Mouse (Mus musculus): ENCODE results near the gene Olfr1029. TPM values are rescaled to one million over a fixed set of nuclear protein-coding genes. Genes with fewer than 3 reads are reported as not detected.
"Not testable (repeated sequence)": the region's sequence is repeated elsewhere in the genome, so short reads cannot be mapped to it uniquely, and the experiment has no call there.

The Olfr1029 gene
- not detected in 2 replicates for polyA plus RNA-seq (2014; fragmentation: Nextera tagmentation; extraction: Ambion mirVana)

- no peak within 1 kb of the TSS for H3K9ac ChIP-seq (ENCODE audit: low read length)
- no peak for ATAC-seq (ENCODE audit: insufficient number of reproducible peaks, low FRiP score, low TSS enrichment, low read depth)
- no peaks in the 10 kb centered on the region for H3K9me3 ChIP-seq (ENCODE audit: control insufficient read depth, low read length)
- H3K4me2 ChIP-seq (ENCODE audit: low read depth, severe bottlenecking), result no peak within 1 kb of the TSS
- H3K4me3 ChIP-seq (ENCODE audit: low read depth, low read length), result no peak within 1 kb of the TSS
- H3K27me3 ChIP-seq (ENCODE audit: control insufficient read depth, insufficient read depth, low read length), result no peaks in the 10 kb centered on the region
- no peak for DNase-seq (ENCODE audit: low spot score)
- 89% methylated on average over 2 of the region's 2 CpGs for WGBS
- H3K36me3 ChIP-seq (ENCODE audit: control insufficient read depth, insufficient read depth, low read length), result no peaks in the 10 kb centered on the region
- no peaks in the 10 kb centered on the region for H3K4me1 ChIP-seq (ENCODE audit: control insufficient read depth, insufficient read depth, low read length)
- H3K27ac ChIP-seq (replicated peaks; ENCODE audit: low read depth, low read length), result no peak within 1 kb of the TSS
These were observed at the start of gene Olfr1029 for GRCm38 (mm10) chr2:85973595-85973994. Gene Olfr1029, plus strand, starts transcription at chr2:85973895.

- H3K27ac ChIP-seq (replicated peaks; ENCODE audit: low read depth, low read length), result no peak within 1 kb of the TSS
- H3K4me3 ChIP-seq (ENCODE audit: low read depth, low read length), result no peak within 1 kb of the TSS
- no peak within 1 kb of the TSS for H3K4me2 ChIP-seq (ENCODE audit: low read depth, severe bottlenecking)
- 80% methylated on average over 1 of the region's 1 CpGs for WGBS
- no peaks in the 10 kb centered on the region for H3K9me3 ChIP-seq (ENCODE audit: control insufficient read depth, low read length)
- ATAC-seq (ENCODE audit: insufficient number of reproducible peaks, low FRiP score, low TSS enrichment, low read depth) (no peak), DNase-seq (ENCODE audit: low spot score) (no peak)
- H3K4me1 ChIP-seq (ENCODE audit: control insufficient read depth, insufficient read depth, low read length), result no peaks in the 10 kb centered on the region
- H3K9ac ChIP-seq (ENCODE audit: low read length), result no peak within 1 kb of the TSS
- H3K27me3 ChIP-seq (ENCODE audit: control insufficient read depth, insufficient read depth, low read length), result no peaks in the 10 kb centered on the region
- H3K36me3 ChIP-seq (ENCODE audit: control insufficient read depth, insufficient read depth, low read length), result no peaks in the 10 kb centered on the region
These were observed 23.6 kb upstream of the Olfr1029 start, which contains the start of gene Olfr1028 for GRCm38 (mm10) chr2:85950137-85950536. Gene Olfr1028, plus strand, starts transcription at chr2:85950437.

DNA sequence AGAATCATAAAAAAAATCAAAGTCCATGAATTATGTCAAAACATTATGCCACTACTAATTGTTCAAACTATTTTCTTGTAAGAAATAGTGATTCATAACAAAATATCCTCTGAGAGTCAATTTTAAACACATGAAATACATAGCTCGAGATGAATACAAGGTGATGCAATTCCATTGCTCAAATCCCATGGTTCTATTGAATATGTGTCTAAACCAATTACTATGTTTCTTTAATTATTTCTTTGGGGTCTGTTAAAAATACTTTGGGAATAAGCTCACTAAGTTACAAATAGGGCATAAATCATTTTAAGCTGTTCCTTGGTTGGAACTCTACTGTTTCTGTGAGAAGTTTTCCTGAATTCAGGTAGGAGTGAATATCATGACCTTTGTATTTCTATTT, 5.3 kb downstream of the Olfr1029 start, which contains the start of gene Olfr1030:
Gene Olfr1030, plus strand, starts transcription at position 301 of the 400 bp plus-strand sequence.
- Histone ChIP-seq H3K27me3 (ENCODE audit: control insufficient read depth, insufficient read depth, low read length) (no peaks in the 10 kb centered on the region), H3K4me3 (ENCODE audit: low read depth, low read length) (no peak within 1 kb of the TSS), H3K4me2 (ENCODE audit: low read depth, severe bottlenecking) (no peak within 1 kb of the TSS), H3K36me3 (ENCODE audit: control insufficient read depth, insufficient read depth, low read length) (no peaks in the 10 kb centered on the region), H3K9ac (ENCODE audit: low read length) (no peak within 1 kb of the TSS), H3K4me1 (ENCODE audit: control insufficient read depth, insufficient read depth, low read length) (no peaks in the 10 kb centered on the region), H3K27ac (replicated peaks; ENCODE audit: low read depth, low read length) (no peak within 1 kb of the TSS), H3K9me3 (ENCODE audit: control insufficient read depth, low read length) (no peaks in the 10 kb centered on the region)
- ATAC-seq (ENCODE audit: insufficient number of reproducible peaks, low FRiP score, low TSS enrichment, low read depth) (no peak), DNase-seq (ENCODE audit: low spot score) (no peak)
- WGBS, result 76% methylated on average over 1 of the region's 1 CpGs

- no peak within 1 kb of the TSS for H3K4me3 ChIP-seq (ENCODE audit: low read depth, low read length)
- DNase-seq (ENCODE audit: low spot score) (no peak), ATAC-seq (ENCODE audit: insufficient number of reproducible peaks, low FRiP score, low TSS enrichment, low read depth) (no peak)
- H3K9me3 ChIP-seq (ENCODE audit: control insufficient read depth, low read length), result no peaks in the 10 kb centered on the region
- 62% methylated on average over 3 of the region's 3 CpGs for WGBS
- H3K27ac ChIP-seq (replicated peaks; ENCODE audit: low read depth, low read length), result no peak within 1 kb of the TSS
- H3K36me3 ChIP-seq (ENCODE audit: control insufficient read depth, insufficient read depth, low read length), result no peaks in the 10 kb centered on the region
- no peaks in the 10 kb centered on the region for H3K4me1 ChIP-seq (ENCODE audit: control insufficient read depth, insufficient read depth, low read length)
- no peaks in the 10 kb centered on the region for H3K27me3 ChIP-seq (ENCODE audit: control insufficient read depth, insufficient read depth, low read length)
- no peak within 1 kb of the TSS for H3K4me2 ChIP-seq (ENCODE audit: low read depth, severe bottlenecking)
- H3K9ac ChIP-seq (ENCODE audit: low read length), result no peak within 1 kb of the TSS
These were observed 16.3 kb downstream of the Olfr1029 start, which contains the start of gene Olfr1031 for GRCm38 (mm10) chr2:85990004-85990403. Gene Olfr1031, plus strand, starts transcription at chr2:85990304.

DNA sequence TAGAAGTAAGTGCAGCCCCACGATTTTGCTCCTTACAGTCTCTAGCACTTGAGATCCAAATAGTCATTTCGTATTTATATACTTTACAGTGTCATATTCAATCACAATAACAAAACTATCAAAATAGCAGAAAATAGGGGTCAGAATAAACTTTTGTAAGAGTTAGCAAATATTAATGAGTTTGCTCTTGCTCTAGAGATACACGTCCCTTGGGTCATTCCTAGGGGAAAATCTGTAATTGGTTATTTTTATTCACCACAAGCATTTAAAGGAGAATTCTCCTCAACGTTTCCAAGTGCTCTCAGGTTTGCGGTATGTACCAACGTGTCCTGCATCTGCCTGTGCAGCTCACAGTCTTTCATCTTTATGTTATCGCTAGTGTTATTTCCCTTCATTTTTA, 31.5 kb downstream of the Olfr1029 start, which contains the start of gene Olfr1032:
Gene Olfr1032, plus strand, starts transcription at position 301 of the 400 bp plus-strand sequence.
- ATAC-seq (ENCODE audit: insufficient number of reproducible peaks, low FRiP score, low TSS enrichment, low read depth) (no peak), DNase-seq (ENCODE audit: low spot score) (no peak)
- H3K36me3 ChIP-seq (ENCODE audit: control insufficient read depth, insufficient read depth, low read length), result no peaks in the 10 kb centered on the region
- no peak within 1 kb of the TSS for H3K4me3 ChIP-seq (ENCODE audit: low read depth, low read length)
- 90% methylated on average over 7 of the region's 7 CpGs for WGBS
- no peak within 1 kb of the TSS for H3K4me2 ChIP-seq (ENCODE audit: low read depth, severe bottlenecking)
- H3K4me1 ChIP-seq (ENCODE audit: control insufficient read depth, insufficient read depth, low read length), result no peaks in the 10 kb centered on the region
- H3K27ac ChIP-seq (replicated peaks; ENCODE audit: low read depth, low read length), result no peak within 1 kb of the TSS
- H3K9me3 ChIP-seq (ENCODE audit: control insufficient read depth, low read length), result no peaks in the 10 kb centered on the region
- no peak within 1 kb of the TSS for H3K9ac ChIP-seq (ENCODE audit: low read length)
- H3K27me3 ChIP-seq (ENCODE audit: control insufficient read depth, insufficient read depth, low read length), result no peaks in the 10 kb centered on the region

GRCm38 (mm10) chr2:86020406-86020805, 46.7 kb downstream of the Olfr1029 start, which contains the start of gene Olfr1033:
Gene Olfr1033, plus strand, starts transcription at chr2:86020633.
- not testable (repeated sequence) for H3K27ac ChIP-seq (replicated peaks; ENCODE audit: low read depth, low read length); H3K4me3 ChIP-seq (ENCODE audit: low read depth, low read length); H3K36me3 ChIP-seq (ENCODE audit: control insufficient read depth, insufficient read depth, low read length); ATAC-seq (ENCODE audit: insufficient number of reproducible peaks, low FRiP score, low TSS enrichment, low read depth); H3K4me1 ChIP-seq (ENCODE audit: control insufficient read depth, insufficient read depth, low read length); H3K9ac ChIP-seq (ENCODE audit: low read length); H3K9me3 ChIP-seq (ENCODE audit: control insufficient read depth, low read length); H3K27me3 ChIP-seq (ENCODE audit: control insufficient read depth, insufficient read depth, low read length)
- WGBS, result 5% methylated on average over 10 of the region's 11 CpGs
- peak; percentile 29 for DNase-seq (ENCODE audit: low spot score)
- 0 out of 2 replicates have a peak within 1 kb of the TSS, but pooled peaks have one; percentile 27 for H3K4me2 ChIP-seq (ENCODE audit: low read depth, severe bottlenecking)

DNA sequence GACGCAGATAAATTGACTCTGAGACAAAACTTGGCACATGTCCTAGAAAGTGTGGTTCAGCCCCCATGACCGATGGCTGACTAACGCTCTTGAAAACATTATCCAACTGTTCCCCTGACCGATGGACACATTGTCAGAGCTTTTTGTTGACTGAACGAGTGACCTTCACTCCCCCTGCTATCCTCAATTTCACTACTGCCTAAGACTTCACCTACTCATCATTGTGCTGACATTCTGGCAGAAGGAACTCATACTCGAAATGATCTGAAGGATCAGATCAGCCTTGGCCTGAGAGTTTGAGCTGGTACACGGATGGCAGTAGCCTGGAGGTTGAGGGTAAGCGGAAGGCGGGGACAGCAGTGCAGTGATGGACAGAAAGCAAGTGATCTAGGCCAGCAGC, 47.8 kb downstream of the Olfr1029 start:
- H3K4me3 ChIP-seq (ENCODE audit: low read depth, low read length); H3K9ac ChIP-seq (ENCODE audit: low read length); H3K4me1 ChIP-seq (ENCODE audit: control insufficient read depth, insufficient read depth, low read length); H3K27me3 ChIP-seq (ENCODE audit: control insufficient read depth, insufficient read depth, low read length); H3K36me3 ChIP-seq (ENCODE audit: control insufficient read depth, insufficient read depth, low read length); H3K9me3 ChIP-seq (ENCODE audit: control insufficient read depth, low read length); H3K27ac ChIP-seq (replicated peaks; ENCODE audit: low read depth, low read length); ATAC-seq (ENCODE audit: insufficient number of reproducible peaks, low FRiP score, low TSS enrichment, low read depth); DNase-seq (ENCODE audit: low spot score); H3K4me2 ChIP-seq (ENCODE audit: low read depth, severe bottlenecking): not testable (repeated sequence)
- WGBS, result 76% methylated on average over 3 of the region's 9 CpGs

Data from limb, embryonic 11.5 days (tissue).